In the genomic region with DNA sequence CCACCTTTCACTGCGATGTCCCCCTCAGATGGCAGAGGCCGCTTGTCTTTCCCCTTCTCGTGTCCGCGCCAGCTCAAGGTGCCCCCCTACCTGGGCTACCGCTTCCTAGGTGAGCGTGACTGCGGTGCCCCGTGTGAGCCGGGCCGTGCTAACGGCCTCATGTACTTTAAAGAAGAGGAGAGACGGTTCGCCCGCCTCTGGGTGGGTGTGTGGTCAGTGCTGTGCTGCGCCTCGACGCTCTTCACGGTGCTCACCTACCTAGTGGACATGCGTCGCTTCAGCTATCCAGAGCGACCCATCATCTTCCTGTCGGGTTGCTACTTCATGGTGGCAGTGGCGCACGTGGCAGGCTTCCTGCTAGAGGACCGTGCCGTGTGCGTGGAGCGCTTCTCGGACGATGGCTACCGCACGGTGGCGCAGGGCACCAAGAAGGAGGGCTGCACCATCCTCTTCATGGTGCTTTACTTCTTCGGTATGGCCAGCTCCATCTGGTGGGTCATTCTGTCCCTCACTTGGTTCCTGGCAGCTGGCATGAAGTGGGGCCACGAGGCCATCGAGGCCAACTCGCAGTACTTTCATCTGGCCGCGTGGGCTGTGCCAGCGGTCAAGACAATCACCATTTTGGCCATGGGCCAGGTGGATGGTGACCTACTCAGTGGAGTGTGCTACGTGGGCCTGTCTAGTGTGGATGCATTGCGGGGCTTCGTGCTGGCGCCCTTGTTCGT, we compare ENCODE assay signal across 8 mouse cellular contexts. TPM values are rescaled to one million over a fixed set of nuclear protein-coding genes. Genes with fewer than 3 reads are reported as not detected.
DNase-seq lines count a peak whose midpoint lies in the region; ATAC-seq and TF ChIP-seq lines count a peak whose summit lies in the region.

No protein-coding gene starts in this region.

- H3K36me3 ChIP-seq in hindbrain, postnatal 0 days (ENCODE audit: insufficient read depth, low read length), result no peaks in the 10 kb centered on the region

- peak overlapping the region; percentile 58 for H3K4me3 ChIP-seq in hindbrain, postnatal 0 days (ENCODE audit: low read length)

- DNase-seq in MEL-GATA-1-ER (ENCODE audit: extremely low read depth, low read depth) (peak; percentile 49), adipocyte (ENCODE audit: low spot score) (no peak)
- peak; percentile 93 for DNase-seq in cerebellum, adult 9-10 months
- DNase-seq in gastrocnemius, adult 18-20 months (ENCODE audit: low spot score), result peak; percentile 85
- peak; percentile 91 for DNase-seq in hindbrain, postnatal 0 days (ENCODE audit: low spot score)
- DNase-seq in left cerebral cortex, postnatal 36 days (ENCODE audit: low spot score in 2 of 2), result peak; percentile 48 to 60
- peak; percentile 82 for DNase-seq in right cerebral cortex, postnatal 4 days

- intact Hi-C loops in left cerebral cortex, postnatal 36 days (cut with DNase I), result loop anchor here (2.0 to 5.0 kb wide), 3 partner anchors 99 to 167 kb away; no protein-coding TSS in a partner anchor

- peak; percentile 94 for TF ChIP-seq CTCF in hindbrain, postnatal 0 days (IDR thresholded peaks at IDR 0.05; ENCODE audit: low read depth)

- WGBS in hindbrain, postnatal 0 days, result 3% methylated on average over 43 of the region's 46 CpGs

- H3K4me1 ChIP-seq in hindbrain, postnatal 0 days (ENCODE audit: insufficient read depth, low read length), result peaks cover 3% of the 10 kb centered on the region

- H3K9me3 ChIP-seq in hindbrain, postnatal 0 days (ENCODE audit: low read length), result no peaks in the 10 kb centered on the region

- H3K27ac ChIP-seq in hindbrain, postnatal 0 days, result peak overlapping the region; percentile 75; the same call in 1 of the 2 replicates

- H3K27me3 ChIP-seq in hindbrain, postnatal 0 days (ENCODE audit: insufficient read depth, low read length), result no peaks in the 10 kb centered on the region; the same call in 1 of the 2 replicates

- ATAC-seq in hindbrain, postnatal 0 days, result peak; percentile 70
- ATAC-seq in megakaryocyte-erythroid progenitor cell, adult 5-6 weeks (replicated peaks; ENCODE audit: low FRiP score, low TSS enrichment, poor library complexity, severe bottlenecking), result peak; percentile 21; the same call in 1 of the 2 replicates

- H3K9ac ChIP-seq in hindbrain, postnatal 0 days (replicated peaks; ENCODE audit: low read length), result peak overlapping the region; percentile 67

- peak overlapping the region; percentile 94 for H3K4me2 ChIP-seq in hindbrain, postnatal 0 days (ENCODE audit: low read depth, low read length)

RNA-seq across cellular contexts. Expression of a gene that starts 1.5 kb away (rescaled TPM):
- 10 to 100 TPM; 25.9 to 52.4 TPM for total RNA-seq in gastrocnemius, adult 18-20 months (2021)
- 17.2 and 19.9 TPM in 2 replicates for total RNA-seq in hindbrain, postnatal 0 days (2014; rRNA removed)
- 1.4 and 1.8 TPM in 2 replicates for polyA plus RNA-seq in hindbrain, postnatal 0 days (2015; fragmentation: Nextera tagmentation; extraction: Ambion mirVana)
- 1 to 10 TPM; 5.5 to 6.4 TPM for total RNA-seq in left cerebral cortex, postnatal 36 days (2021)
- total RNA-seq in megakaryocyte-erythroid progenitor cell, adult 5-6 weeks (2014; fragmentation: Nextera tagmentation), result 14.0 and 16.1 TPM in 2 replicates
- total RNA-seq in megakaryocyte-erythroid progenitor cell, adult 5-6 weeks (2017), result 15.4 and 18.0 TPM in 2 replicates

RNA-seq across cellular contexts. Expression of a gene that starts 32.4 kb away (rescaled TPM):
- total RNA-seq in gastrocnemius, adult 18-20 months (2021), result 1 to 10 TPM in 1 of 2 experiments, under 1 TPM in 1; 0.87 to 1.4 TPM
- total RNA-seq in hindbrain, postnatal 0 days (2014; rRNA removed), result 9.7 and 12.5 TPM in 2 replicates
- 11.9 and 13.9 TPM in 2 replicates for polyA plus RNA-seq in hindbrain, postnatal 0 days (2015; fragmentation: Nextera tagmentation; extraction: Ambion mirVana)
- total RNA-seq in left cerebral cortex, postnatal 36 days (2021), result 10 to 100 TPM; 12.2 to 12.5 TPM
- total RNA-seq in megakaryocyte-erythroid progenitor cell, adult 5-6 weeks (2014; fragmentation: Nextera tagmentation), result 3.1 and 14.2 TPM in 2 replicates
- 1.4 TPM in 1 of 2 replicates, not detected in the other for total RNA-seq in megakaryocyte-erythroid progenitor cell, adult 5-6 weeks (2017)
